In the genomic region with DNA sequence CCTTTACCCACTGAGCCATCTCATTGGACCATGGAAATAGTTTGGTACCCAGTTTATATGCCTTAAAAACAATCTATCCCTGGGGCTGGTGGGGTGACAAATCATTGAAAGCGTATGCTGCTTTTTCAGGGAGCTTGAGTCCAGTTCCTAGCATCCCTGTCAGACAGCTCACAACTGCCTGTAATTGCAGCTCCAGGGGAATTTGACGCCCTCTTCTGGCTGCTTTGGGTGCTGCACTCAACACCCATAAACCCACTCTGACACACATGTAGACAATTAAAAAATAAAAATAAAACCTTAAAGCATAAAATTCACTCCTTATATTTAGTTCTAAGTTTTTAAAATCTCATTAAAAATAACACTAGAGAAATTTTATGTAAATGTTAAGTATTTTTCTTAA, we compare ENCODE assay signal across 12 mouse cellular contexts. TPM values are rescaled to one million over a fixed set of nuclear protein-coding genes. Genes with fewer than 3 reads are reported as not detected.
DNase-seq lines count a peak whose midpoint lies in the region; ATAC-seq and TF ChIP-seq lines count a peak whose summit lies in the region.
"Had no signal": no experiment of that assay in that cellular context is flagged by ENCODE, and none has a peak within 500 bp of the region (broad histone marks: within the 10 kb centered on the region; RNA-seq: fewer than 3 reads in every experiment).

No protein-coding gene starts in this region.

- H3K4me2 ChIP-seq in liver, postnatal 0 days (ENCODE audit: low read depth, low read length): no peak overlapping the region

- no peak overlapping the region for H3K4me3 ChIP-seq in cerebellum, adult 2 months (replicated peaks; ENCODE audit: insufficient read depth, low read depth, low read length)
- H3K4me3 ChIP-seq in liver, postnatal 0 days (ENCODE audit: low read depth, low read length): no peak overlapping the region
- no peak overlapping the region for H3K4me3 ChIP-seq in bone marrow, adult 2 months (replicated peaks; ENCODE audit: control insufficient read depth, low read depth, low read length)

- 93% methylated on average over 2 of the region's 2 CpGs for WGBS in cerebellum, adult 2 months
- 83% methylated on average over 2 of the region's 2 CpGs for WGBS in liver, postnatal 0 days (ENCODE audit: insufficient replicate concordance)
- 85% methylated on average over 2 of the region's 2 CpGs for WGBS in bone marrow, adult 2 months

- H3K9ac ChIP-seq in liver, postnatal 0 days (replicated peaks): no peak overlapping the region

- no peak for TF ChIP-seq POLR2A in cerebellum, adult 2 months (IDR thresholded peaks at IDR 0.05; ENCODE audit: borderline replicate concordance, insufficient read depth, low read length)
- TF ChIP-seq POLR2A in bone marrow, adult 2 months (IDR thresholded peaks at IDR 0.05; ENCODE audit: borderline replicate concordance, control insufficient read depth, low read depth, low read length): no peak

- 0 out of 2 replicates have a peak, but pooled peaks cover under 1% of the 10 kb centered on the region for H3K9me3 ChIP-seq in liver, postnatal 0 days (ENCODE audit: low read length)

- no peaks in the 10 kb centered on the region for H3K27me3 ChIP-seq in cerebellum, adult 2 months (ENCODE audit: control insufficient read depth, insufficient read depth, low read length)
- no peaks in the 10 kb centered on the region for H3K27me3 ChIP-seq in liver, postnatal 0 days (ENCODE audit: insufficient read depth, low read length)

- DNase-seq in cerebellum, adult 2 months: no peak
- DNase-seq in cerebellum, postnatal 25 days: no peak
- no peak for DNase-seq in liver, postnatal 0 days
- no peak for DNase-seq in liver
- DNase-seq in CD4-positive helper T cell, adult 2 months (ENCODE audit: low read depth, low spot score): peak; percentile 26
- no peak for DNase-seq in adrenal gland, postnatal 25 days
- no peak for DNase-seq in adrenal gland, adult 8-10 months
- DNase-seq: heart, postnatal 4 days; kidney, adult 18-20 months; lung, postnatal 4 days; right cerebral cortex, postnatal 25 days had no signal

- H3K27ac ChIP-seq in cerebellum, adult 2 months (ENCODE audit: insufficient read depth, low read length): no peak overlapping the region
- H3K27ac ChIP-seq in liver, postnatal 0 days (ENCODE audit: low read depth): no peak overlapping the region
- H3K27ac ChIP-seq in bone marrow, adult 2 months (ENCODE audit: control insufficient read depth, insufficient read depth, low read depth, low read length, poor library complexity): no peak overlapping the region

- 0 out of 2 replicates have a peak, but pooled peaks have one; percentile 21 for TF ChIP-seq CTCF in cerebellum, adult 2 months (IDR thresholded peaks at IDR 0.05; ENCODE audit: borderline replicate concordance, insufficient read depth, low read depth, low read length)
- TF ChIP-seq CTCF in liver, postnatal 0 days (IDR thresholded peaks at IDR 0.05; ENCODE audit: low read depth): peak; percentile 55
- TF ChIP-seq CTCF in bone marrow, adult 2 months (IDR thresholded peaks at IDR 0.05; ENCODE audit: control insufficient read depth, insufficient read depth, low read length): peak; percentile 49; the same call in 1 of the 2 replicates

- H3K36me3 ChIP-seq in liver, postnatal 0 days (replicated peaks; ENCODE audit: insufficient read depth, low read length): peaks cover 16% of the 10 kb centered on the region

- peaks cover 11% of the 10 kb centered on the region for H3K4me1 ChIP-seq in cerebellum, adult 2 months (ENCODE audit: control insufficient read depth, insufficient read depth, low read length)
- H3K4me1 ChIP-seq in liver, postnatal 0 days (ENCODE audit: insufficient read depth): no peaks in the 10 kb centered on the region
- H3K4me1 ChIP-seq in bone marrow, adult 2 months (ENCODE audit: control insufficient read depth, insufficient read depth, low read length): peaks cover 2% of the 10 kb centered on the region

- TF ChIP-seq EP300 in liver, postnatal 0 days (IDR thresholded peaks at IDR 0.05; ENCODE audit: low read depth): no peak

- no peak for ATAC-seq in liver, postnatal 0 days

RNA-seq across cellular contexts. Expression of gene Lrch3, which starts 37.2 kb away (rescaled TPM):
- 56.1 and 56.7 TPM in 2 replicates for polyA plus RNA-seq in cerebellum, adult 2 months (2012; rRNA removed)
- 2.6 and 4.3 TPM in 2 replicates for polyA plus RNA-seq in liver, postnatal 0 days (2015; fragmentation: Nextera tagmentation; extraction: Ambion mirVana)
- polyA plus RNA-seq in bone marrow, adult 2 months (2011; ENCODE audit: insufficient read depth, insufficient read length, low replicate concordance, missing spikeins): 6.2 and 13.0 TPM in 2 replicates
- 40.7 and 42.7 TPM in 2 replicates for total RNA-seq in adrenal gland, postnatal 25 days (2021)
- 10 to 100 TPM; 36.3 to 48.0 (median 42.9) TPM for total RNA-seq in adrenal gland, adult 8-10 months (2022)
